Mouse (Mus musculus): ENCODE data around the gene Grik5. TPM values are rescaled to one million over a fixed set of nuclear protein-coding genes. Genes with fewer than 3 reads are reported as not detected.
A peak's percentile ranks its signal among the peaks of the same experiment; 100 is the strongest.

The Grik5 gene
- polyA plus RNA-seq (2017; shearing (Covaris generic)): 1 to 10 TPM; 3.1 to 4.9 (median 3.2) TPM

DNA sequence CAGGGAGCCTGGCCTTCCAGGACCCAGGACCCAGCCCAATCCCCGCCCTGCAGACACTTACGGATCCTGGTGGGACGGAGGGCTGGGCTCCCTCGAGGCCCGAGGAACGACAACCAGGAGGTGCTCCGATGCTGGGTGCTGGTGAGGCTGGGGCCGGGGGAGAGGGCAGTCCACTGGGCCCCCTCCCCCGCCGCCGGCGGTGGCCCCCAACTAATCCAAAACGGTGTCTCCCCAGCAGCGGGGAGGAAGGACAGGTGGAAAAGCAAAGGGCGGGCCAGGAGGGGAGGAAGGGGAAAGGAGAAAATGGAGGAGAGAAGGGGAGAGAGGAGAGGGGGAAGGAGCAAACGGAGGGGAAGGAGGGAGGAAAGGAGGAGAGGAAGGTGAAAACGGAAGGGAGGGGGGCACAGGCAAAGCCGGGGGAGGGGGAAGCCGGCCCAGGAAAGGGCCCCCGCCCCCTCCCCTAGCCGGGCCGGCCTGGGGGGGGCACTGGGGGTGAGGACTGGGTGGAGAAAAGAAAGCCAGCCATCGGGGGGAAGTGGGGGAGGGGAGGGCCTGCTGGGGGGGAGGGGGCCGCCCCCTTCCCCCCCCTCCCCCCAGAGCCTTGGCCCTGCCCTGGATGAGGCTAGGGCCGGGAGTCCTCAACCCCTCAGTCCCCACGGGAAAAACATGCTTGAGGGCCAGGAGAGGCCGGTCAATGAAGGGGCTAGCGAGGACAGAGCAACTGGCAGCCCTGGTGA, at the start of gene Grik5, which contains the start of gene Zfp574:
Grik5 (minus strand) TSS at position 368 of the 737 bp plus-strand sequence.
Zfp574 (plus strand) TSS at position 589 of the 737 bp plus-strand sequence.
- ATAC-seq: no peak

GRCm38 (mm10) chr7:25121240-25121786, 49.2 kb upstream of the Grik5 start:
- ATAC-seq: peak; percentile 19

DNA sequence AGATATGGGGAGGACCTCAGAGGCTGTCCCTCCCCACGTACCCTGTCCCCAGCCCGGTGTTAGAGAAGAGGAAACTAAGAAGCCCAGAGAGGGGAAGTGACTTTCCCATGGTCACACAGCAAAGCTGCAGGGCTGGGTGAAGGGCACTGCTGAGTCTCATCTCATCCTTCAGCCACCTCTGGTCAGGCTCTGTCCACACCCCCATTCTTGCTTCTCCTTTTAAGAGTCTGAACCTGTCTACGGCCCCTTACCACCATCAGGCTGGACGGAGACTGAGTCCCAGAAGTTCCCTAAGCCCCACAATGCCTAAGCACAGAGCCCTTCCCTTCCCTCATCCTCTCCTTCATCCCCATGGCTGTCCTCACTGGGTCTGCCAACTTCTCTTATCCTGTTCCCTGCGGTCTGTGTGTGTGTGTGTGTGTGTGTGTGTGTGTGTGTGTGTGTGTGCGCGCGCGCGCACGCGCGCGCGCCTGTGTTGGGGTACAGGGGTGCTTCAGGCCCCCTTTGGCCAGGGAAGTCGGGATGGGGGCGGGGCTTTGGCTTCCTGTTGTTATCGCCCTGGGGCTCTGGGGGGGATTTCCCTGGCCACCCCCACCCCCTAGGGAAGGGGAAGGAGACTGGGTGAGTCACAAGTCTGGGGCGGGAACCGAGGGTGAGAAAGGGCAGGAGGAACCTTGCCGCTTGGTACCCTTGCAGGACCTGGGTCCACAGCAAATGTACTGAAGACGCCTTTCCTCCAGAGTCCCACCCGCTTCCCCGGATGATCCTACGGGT, 48.1 kb upstream of the Grik5 start:
- ATAC-seq: peak; percentile 88

DNA sequence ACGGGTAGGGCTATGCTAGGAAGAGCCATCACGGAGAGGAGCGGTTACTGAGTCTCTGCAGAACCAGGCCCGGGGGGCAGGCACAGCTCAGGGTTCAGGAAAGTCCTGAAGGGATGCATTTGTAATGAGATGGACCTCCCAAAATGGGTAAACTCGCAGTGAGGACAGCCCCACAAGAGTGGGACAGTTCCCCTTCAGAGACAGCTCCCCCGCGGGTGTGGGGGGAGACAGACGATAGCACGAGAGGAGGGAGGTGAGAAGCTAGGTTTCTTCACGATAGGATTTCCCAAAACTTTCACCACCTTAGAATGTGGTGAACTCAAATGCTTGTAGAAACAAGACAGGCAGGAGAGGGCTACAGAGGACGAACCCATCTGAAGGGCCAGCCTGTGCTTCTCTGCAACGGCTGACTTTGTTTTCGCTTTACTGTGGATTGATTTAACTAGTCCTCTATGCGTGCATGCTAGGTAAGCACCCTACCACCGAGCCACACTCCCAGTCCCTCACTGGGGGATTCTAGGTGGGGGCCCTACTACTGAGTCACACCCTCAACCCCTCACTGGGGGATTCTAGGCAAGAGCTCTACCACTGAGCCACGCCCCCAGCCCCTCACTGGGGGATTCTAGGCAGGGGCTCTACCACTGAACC, 40.9 kb upstream of the Grik5 start:
- ATAC-seq: no peak

DNA sequence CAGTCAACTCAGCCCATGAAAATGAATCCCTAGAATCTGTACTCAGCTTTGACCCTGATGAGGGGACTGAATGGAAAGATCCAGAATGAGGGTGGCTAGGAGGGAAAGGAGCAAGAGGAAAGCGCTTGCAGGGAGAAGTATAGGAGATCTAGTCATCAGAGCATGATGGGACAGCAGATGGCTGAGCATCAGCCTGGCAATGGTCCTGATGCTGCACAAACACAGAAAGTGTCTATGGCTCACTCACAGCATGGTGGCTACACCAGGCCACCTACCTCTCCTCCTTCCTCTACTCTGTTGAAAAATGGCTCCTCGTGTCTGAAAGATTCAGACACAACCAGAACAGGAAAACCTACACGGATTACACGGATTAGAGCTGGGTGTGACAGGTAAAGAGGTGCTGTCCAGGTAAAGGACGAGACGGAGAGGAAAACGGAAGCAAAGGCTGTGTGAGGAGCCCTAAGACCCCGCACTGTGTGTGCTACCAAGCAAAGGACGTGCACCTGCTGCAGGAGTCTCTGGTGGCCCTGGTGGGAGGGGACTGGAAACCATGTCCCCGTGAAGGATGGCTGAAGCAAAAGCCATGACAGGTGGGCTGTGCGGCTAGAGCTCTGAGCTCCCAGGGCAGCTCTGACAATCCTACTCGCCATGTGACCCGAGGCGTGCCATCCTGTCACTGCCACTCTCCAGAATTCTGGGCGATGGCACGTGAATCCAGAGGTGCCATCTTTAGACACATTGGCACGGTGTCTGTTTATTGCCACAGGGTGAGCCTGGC, 40.2 kb upstream of the Grik5 start:
- ATAC-seq: no peak

DNA sequence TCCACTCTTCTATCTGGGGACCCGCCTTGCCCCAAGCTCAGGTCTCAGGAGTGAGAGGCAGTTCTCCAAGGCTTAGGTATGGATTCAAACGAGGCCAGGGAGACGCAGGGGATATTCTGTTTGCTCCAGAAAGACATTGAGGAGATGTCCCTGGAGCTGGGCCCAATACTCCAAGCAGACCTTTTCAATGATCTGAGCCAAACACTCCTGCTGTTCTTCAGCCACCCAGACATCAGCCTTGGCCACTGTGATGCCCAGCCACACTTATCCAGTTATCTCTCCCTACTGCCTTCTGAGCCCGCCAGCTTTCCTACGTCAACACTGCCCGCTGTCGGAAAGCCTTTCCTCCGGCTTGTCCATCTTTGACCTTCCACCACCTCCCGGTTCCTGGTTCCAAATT, 38.2 kb upstream of the Grik5 start:
- ATAC-seq: no peak

DNA sequence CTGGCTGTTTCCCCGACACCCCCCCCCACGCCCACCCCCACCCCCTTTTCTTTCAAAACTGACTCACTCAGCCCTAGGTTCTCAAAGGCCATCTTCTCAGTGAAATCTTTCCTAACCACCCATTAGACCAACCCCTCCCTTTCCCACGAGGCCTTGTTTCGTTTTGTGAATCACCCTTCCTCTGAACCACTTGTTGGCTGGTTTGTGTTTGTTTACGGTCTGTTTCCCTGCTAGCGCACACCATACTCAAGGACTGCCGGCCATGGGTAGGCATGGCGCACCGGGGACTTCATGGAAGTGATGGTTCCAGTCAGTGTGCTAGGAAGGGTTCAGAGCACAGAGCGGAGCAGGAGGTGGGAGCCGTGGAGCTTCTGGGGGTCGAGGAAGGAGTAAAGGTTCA, 37.2 kb upstream of the Grik5 start:
- no peak for ATAC-seq

DNA sequence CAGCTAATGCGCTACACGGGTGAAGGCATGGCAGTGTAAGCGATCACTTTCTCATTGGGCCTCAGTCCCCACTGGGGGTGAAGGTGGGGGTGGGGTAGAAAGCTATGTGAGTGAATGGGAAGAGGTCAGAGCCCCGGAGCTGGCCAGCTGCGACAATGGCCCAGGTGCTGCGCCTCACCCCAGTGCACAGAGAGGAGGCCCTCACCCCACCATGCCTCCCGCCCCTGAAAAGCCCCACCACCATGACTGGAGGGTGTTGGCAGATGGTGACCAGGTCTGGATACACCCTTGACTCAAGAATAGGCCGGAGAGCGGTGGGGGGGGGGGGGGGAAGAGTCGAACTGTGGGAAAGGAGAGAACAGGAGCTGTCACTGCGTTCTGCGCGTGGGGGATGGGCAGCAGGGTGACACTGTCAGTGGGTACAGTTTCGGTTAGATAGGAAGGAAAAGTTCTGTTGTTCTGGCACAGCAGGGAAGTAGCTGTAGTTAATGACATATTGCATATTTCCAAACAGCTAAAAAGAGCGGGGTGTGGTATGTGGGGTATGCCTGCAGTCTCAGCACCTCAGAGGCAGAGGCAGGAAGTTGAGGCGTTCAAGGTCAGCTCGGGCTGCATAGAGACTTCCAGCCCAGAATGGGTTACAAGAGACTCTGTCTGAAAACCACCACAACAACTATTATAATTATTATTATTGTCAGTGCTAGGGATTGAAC, 34.8 kb upstream of the Grik5 start:
- ATAC-seq: peak; percentile 51

DNA sequence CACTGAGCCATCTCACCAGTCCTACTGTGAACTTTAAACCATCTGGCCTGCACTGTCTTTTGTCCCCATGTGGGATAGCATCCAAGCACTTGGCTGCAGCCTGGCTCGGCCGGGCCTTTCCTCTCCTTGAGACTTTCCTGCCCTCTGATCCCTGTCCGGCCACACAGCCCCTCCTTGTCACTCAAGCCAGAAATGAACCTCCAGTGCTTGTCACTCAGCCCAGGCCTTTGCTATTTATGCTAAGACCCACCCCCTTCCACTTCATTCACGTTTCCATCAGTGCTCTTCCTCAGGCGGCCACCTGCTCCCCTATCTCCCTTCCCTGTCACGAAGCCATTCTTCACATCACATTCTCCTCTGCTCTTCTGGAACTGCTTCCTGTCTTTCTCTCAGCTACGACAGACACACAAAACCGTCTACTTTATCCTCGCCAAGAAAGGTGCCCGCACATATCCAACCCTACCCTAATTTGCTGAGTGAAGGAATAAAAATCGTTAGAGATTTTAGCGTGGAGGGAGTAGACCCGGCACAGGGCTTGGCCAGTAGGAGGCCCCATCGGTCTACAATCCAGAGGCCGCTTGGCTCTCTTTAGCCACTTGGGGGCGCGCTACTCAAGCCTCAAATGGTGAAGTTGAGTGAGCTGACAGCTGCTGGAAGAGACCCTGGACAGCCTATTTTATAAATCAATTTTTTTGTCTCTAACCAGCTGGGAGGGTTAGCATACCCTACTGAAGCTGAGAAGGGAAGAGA, 33.4 kb upstream of the Grik5 start:
- peak; percentile 82 for ATAC-seq

DNA sequence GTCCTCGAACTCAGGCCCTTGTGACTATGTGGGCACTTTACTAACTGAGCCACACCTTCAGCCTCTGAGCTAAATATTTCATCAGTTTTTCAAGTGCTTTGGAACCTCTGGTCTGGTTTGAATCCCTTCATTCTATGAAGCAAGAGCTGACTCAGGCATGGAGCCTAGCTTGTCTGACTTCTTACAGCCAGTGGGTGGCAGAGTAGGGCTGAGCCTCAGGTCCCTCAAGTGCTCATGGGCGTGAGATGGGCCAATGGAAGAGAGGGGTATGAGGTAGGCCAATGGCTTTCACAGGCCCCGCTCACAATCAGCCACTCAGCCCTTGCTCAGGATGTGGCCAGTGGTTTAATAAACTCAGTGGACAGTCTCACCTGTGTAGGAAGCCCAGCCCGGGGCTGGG, 27.4 kb upstream of the Grik5 start:
- ATAC-seq: no peak

DNA sequence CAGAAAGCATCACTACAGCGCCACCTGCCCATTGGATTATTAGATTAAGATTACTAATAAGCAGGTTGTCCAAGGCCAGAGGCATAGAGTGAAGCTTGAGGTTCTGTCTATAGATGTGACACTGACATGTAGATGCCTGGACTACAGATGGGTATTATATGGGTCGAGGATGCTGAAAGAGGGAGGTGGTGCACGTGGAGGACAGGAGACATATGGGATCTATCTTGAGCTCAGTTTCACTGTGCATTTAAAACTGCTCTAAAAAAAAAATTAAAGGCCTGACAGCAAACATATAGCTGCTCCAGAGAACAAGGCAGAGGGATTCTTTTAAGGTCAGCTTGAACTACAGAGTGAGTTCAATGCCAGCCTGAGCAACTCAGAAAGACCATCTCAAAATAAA, 26.0 kb upstream of the Grik5 start:
- ATAC-seq: no peak

GRCm38 (mm10) chr7:25089875-25090274, 17.7 kb upstream of the Grik5 start:
- ATAC-seq: no peak

DNA sequence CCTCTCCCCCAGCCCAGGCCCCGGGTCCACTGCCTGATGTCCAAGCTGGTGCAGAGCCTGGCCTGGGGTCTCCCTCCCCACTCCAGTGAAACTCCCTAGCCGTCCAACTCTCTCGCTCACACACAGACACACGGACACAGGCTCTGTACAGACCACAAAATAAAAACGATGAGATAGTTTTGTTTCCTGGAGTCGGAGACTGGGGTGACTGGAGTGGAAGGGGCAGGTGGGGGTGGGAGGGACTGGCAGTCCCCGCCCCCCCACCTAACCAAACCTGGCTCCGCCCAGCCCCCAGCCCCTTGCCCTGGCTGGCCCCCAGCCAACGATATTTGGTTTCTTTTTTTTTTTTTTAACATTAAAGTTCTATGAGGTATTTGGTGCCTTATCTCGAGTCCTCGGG, 16.8 kb upstream of the Grik5 start:
- peak; percentile 45 for ATAC-seq

GRCm38 (mm10) chr7:25088531-25088930, 16.4 kb upstream of the Grik5 start:
- ATAC-seq: peak; percentile 37

GRCm38 (mm10) chr7:25087972-25088371, 15.8 kb upstream of the Grik5 start:
- peak; percentile 53 for ATAC-seq

DNA sequence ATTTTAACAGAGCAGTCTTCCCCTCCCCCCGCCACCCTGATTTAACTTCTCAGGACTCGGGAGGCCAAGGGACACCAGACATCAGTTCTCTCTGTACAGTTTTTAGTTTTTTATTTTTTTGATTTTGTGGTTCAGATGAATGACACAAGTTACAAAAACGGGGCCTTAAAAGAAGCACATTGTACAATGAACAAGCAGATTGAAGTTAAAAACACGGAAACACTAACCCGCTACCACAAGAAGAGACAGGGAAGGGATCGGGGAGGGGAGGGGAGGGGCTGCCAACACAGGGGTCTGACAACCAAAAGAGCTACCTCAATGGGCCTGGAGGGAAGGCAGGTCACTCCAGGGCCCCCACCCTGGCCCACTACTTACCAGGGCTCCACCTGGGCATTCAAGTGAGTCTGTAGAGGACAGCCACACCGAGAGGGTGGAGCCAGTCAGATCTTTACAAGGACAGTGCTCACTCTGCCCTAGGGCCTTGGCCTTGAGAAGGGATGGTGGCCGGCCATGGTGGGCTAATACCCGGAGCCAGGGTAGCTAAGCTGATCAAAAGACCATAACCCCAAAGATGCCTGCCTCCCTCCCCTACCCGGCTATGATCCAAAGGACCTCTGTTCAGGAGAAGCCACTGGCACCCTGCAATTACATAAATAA, 15.2 kb upstream of the Grik5 start:
- ATAC-seq: no peak

- ATAC-seq: no peak
These were observed 14.5 kb upstream of the Grik5 start for GRCm38 (mm10) chr7:25086656-25087055.

- ATAC-seq: no peak
These were observed 12.5 kb upstream of the Grik5 start for GRCm38 (mm10) chr7:25084621-25085020.

DNA sequence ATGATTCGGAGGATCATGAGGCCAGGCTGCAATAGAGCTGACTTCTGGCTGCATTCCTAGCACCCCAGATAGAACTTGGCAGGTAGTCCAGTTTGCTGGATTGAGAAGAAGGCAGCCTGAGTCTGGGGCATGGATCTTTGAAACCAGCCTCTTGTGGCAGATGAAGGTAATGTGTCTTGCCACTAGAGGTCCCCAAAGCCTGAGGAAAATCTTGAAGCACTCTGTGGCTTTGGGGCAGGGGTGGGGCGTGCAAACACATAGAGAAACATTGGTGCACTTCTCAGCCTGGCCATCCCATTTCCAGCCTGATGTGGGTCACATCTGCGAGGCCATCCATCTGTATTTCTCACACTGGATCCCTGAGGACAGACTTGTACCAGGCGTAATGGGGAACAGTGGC, 10.4 kb upstream of the Grik5 start:
- peak; percentile 84 for ATAC-seq

DNA sequence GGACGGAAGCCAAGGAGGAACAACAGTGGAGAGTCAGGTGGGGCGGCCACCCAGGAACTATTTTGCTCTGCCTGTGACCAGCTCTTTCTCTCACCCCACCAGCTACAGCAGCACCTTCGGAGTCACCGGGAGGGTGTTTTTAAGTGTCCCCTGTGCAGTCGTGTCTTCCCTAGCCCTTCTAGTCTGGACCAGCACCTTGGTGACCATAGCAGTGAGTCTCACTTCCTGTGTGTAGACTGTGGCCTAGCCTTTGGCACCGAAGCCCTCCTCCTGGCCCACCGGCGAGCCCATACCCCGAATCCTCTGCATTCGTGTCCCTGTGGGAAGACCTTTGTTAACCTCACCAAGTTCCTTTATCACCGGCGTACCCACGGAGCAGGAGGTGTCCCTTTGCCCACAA, 8.3 kb upstream of the Grik5 start:
- no peak for ATAC-seq
